Mouse (Mus musculus): ENCODE results near the gene Adpgk. TPM values are rescaled to one million over a fixed set of nuclear protein-coding genes. Genes with fewer than 3 reads are reported as not detected.
A peak's percentile ranks its signal among the peaks of the same experiment; 100 is the strongest.

The Adpgk gene
- polyA plus RNA-seq, 1 experiment from 2014 or later = 37.6 TPM

DNA sequence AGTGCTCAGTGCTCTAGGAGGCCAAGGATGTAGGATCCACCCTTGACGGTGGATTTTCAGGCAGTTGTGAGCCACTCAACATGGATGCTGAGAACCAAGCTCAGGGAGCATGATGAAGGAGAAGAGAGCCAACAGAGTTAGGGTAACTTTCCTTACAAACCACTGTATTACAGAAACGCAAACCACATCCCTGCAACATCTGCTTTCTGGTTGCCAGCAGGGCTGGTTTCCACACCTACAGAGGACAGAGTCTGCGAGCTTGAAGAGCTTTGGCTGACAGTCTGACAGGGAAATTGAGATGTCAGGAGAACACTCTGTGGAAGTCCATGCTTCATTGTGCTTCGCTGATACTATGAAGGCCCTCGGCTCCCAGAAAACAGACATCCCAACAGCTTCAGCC, 3.3 kb upstream of the Adpgk start:
- ATAC-seq (ENCODE audit: low FRiP score, low TSS enrichment) = no peak
- H3K27me3 ChIP-seq (ENCODE audit: insufficient read depth, low read length) = no peaks in the 10 kb centered on the region
- WGBS = 90% methylated on average over 5 of the region's 5 CpGs
- peaks cover 16% of the 10 kb centered on the region for H3K4me1 ChIP-seq (ENCODE audit: insufficient read depth, low read length)
- no peak overlapping the region for H3K4me2 ChIP-seq (replicated peaks; ENCODE audit: low read depth, low read length)
- no peak overlapping the region for H3K27ac ChIP-seq (ENCODE audit: low read length)
- H3K9me3 ChIP-seq (ENCODE audit: low read length) = no peaks in the 10 kb centered on the region
- no peaks in the 10 kb centered on the region for H3K36me3 ChIP-seq (ENCODE audit: insufficient read depth, low read length)
- H3K9ac ChIP-seq (replicated peaks; ENCODE audit: low read length) = no peak overlapping the region
- no peak overlapping the region for H3K4me3 ChIP-seq (ENCODE audit: low read length)

DNA sequence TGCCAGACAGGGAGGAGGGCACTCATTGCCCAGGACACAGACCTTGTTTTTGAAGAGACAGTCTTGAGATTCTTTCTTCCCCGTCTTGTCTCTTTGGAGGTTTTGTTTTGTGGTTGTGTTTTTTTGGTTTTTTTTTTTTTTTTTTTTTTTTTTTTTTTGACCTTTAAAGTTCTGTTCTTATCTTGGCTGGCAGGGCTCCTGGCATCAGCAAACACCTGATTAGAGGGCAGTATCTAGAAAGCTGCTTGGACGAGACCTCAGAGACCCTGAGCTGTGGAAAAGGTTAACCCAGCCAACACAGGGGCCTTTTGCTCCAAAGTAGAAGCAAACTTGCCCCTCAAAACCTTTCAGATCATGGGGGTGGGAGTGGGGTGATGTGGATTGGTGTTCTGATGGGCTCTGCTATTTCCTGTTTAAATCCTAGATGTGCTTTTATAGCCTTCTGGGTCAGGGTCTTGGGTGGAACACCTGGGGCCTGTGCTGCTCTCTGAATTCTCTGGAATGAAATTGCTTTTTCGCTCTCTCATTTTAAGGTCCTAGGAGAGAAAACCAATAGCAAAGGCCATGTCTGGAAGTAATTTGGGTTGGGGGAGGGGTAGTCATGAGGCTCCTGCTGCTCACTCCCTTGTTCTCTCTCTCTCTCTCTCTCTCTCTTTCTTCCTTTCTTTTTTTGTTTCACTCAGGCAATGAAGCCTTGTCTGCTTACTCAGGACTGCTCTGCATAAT, 2.5 kb upstream of the Adpgk start:
- H3K36me3 ChIP-seq (ENCODE audit: insufficient read depth, low read length) = no peaks in the 10 kb centered on the region
- no peaks in the 10 kb centered on the region for H3K27me3 ChIP-seq (ENCODE audit: insufficient read depth, low read length)

GRCm38 (mm10) chr9:59289529-59290115, 1.7 kb upstream of the Adpgk start:
- Histone ChIP-seq H3K4me3 (ENCODE audit: low read length) (no peak overlapping the region), H3K27me3 (ENCODE audit: insufficient read depth, low read length) (no peaks in the 10 kb centered on the region), H3K4me2 (replicated peaks; ENCODE audit: low read depth, low read length) (no peak overlapping the region), H3K9me3 (ENCODE audit: low read length) (no peaks in the 10 kb centered on the region), H3K36me3 (ENCODE audit: insufficient read depth, low read length) (no peaks in the 10 kb centered on the region), H3K9ac (replicated peaks; ENCODE audit: low read length) (no peak overlapping the region), H3K4me1 (ENCODE audit: insufficient read depth, low read length) (peaks cover 17% of the 10 kb centered on the region), H3K27ac (ENCODE audit: low read length) (no peak overlapping the region)
- ATAC-seq (ENCODE audit: low FRiP score, low TSS enrichment) = no peak
- WGBS = 74% methylated on average over 6 of the region's 6 CpGs

More for the DNA sequence above, 2.5 kb upstream of the Adpgk start:
- H3K4me2 ChIP-seq (replicated peaks; ENCODE audit: low read depth, low read length) = no peak overlapping the region
- ATAC-seq (ENCODE audit: low FRiP score, low TSS enrichment) = no peak
- H3K4me3 ChIP-seq (ENCODE audit: low read length) = no peak overlapping the region
- no peak overlapping the region for H3K27ac ChIP-seq (ENCODE audit: low read length)
- no peak overlapping the region for H3K9ac ChIP-seq (replicated peaks; ENCODE audit: low read length)
- WGBS = 73% methylated on average over 3 of the region's 3 CpGs
- H3K4me1 ChIP-seq (ENCODE audit: insufficient read depth, low read length) = peaks cover 17% of the 10 kb centered on the region
- H3K9me3 ChIP-seq (ENCODE audit: low read length) = no peaks in the 10 kb centered on the region

DNA sequence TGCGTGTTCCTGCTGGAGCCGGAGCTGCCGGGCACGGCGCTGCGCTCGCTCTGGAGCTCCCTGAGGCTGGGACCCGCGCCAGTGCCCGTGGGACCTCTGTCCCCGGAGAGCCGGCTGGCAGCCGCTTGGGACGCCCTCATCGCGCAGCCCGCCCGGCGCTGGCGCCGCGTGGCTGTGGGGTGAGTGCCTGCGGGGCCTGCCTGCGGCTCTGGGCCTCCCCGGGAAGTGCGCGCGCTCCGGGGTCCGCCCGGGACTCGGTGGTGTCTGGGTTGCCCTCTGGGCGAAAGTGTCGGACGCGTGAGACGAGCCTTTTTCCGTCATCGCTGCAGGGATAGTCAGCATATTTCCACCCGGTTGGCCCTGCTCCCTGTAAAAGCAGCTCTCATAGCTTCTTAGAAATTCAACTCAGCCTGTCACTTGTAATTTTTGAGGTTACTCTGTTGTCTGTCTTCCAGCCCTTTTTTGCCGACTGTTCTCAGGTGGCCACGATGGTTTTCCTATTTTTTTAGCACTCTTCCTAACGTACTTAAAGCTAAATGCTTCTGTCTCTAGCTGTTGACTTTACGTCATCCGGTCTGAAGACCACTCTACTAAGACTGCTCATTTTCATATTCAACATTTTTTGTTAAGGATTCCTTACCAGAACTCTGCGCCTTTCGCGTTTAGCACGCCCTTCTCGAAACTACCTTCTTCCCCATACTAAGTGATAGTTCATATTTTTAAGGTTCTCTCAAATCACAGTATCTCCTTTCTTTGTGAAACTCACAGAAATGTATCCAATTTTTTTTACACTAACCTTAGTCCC, 532 bp downstream of the Adpgk start:
- Histone ChIP-seq H3K4me2 (replicated peaks; ENCODE audit: low read depth, low read length) (peak overlapping the region; percentile 75), H3K4me1 (ENCODE audit: insufficient read depth, low read length) (peaks cover 17% of the 10 kb centered on the region), H3K9me3 (ENCODE audit: low read length) (no peaks in the 10 kb centered on the region), H3K9ac (replicated peaks; ENCODE audit: low read length) (peak overlapping the region; percentile 86), H3K27me3 (ENCODE audit: insufficient read depth, low read length) (no peaks in the 10 kb centered on the region), H3K27ac (ENCODE audit: low read length) (peak overlapping the region; percentile 87), H3K36me3 (ENCODE audit: insufficient read depth, low read length) (no peaks in the 10 kb centered on the region), H3K4me3 (ENCODE audit: low read length) (peak overlapping the region; percentile 75)
- 2% methylated on average over 49 of the region's 50 CpGs for WGBS
- ATAC-seq (ENCODE audit: low FRiP score, low TSS enrichment) = peak; percentile 68; the same call in 1 of the 2 replicates

DNA sequence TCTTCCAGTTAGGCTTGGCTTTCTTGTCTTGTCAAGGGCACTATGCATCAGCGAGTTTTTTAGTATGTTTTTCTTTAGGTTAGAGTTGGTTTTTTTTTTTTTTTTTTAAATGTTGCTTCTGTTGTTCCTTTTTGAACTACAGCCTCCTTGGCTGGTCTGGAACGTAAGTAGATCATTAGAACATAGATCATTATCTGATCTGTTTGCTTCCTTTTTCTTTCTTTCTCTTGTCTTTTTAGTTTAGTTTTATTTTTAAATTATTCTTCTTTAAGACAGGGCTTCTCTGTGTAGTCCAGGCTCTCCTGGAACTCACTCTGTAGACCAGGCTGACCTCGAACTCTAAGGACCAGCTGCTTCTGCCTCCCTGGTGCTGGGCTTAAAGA, 1.1 kb downstream of the Adpgk start:
- H3K9me3 ChIP-seq (ENCODE audit: low read length) = no peaks in the 10 kb centered on the region
- H3K36me3 ChIP-seq (ENCODE audit: insufficient read depth, low read length) = peaks cover 1% of the 10 kb centered on the region
- peak overlapping the region; percentile 86; the same call in 1 of the 2 replicates for H3K9ac ChIP-seq (replicated peaks; ENCODE audit: low read length)
- H3K27ac ChIP-seq (ENCODE audit: low read length) = no peak overlapping the region
- no peak for ATAC-seq (ENCODE audit: low FRiP score, low TSS enrichment)
- WGBS = 33% methylated on average over 3 of the region's 3 CpGs
- peaks cover 17% of the 10 kb centered on the region for H3K4me1 ChIP-seq (ENCODE audit: insufficient read depth, low read length)
- peak overlapping the region; percentile 75 for H3K4me2 ChIP-seq (replicated peaks; ENCODE audit: low read depth, low read length)
- no peaks in the 10 kb centered on the region for H3K27me3 ChIP-seq (ENCODE audit: insufficient read depth, low read length)
- H3K4me3 ChIP-seq (ENCODE audit: low read length) = peak overlapping the region; percentile 75

DNA sequence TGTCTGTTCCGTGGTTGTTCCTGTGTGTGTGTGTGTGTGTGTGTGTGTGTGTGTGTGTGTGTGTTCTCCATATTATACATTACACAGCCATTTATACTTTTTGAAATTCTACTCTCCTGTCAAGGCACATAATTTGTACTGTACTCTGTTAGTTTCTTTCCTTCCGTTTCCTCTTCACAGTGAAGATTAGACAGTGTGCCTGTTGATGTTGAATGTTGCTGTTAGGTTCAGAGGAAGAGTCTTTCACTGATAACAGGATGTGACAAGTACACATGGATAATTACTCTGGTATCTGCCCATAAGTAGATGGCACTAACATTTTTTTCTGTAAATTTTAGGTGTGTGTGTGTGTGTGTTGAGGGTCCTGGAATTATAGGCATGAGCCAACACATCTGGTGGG, 5.1 kb downstream of the Adpgk start:
- no peak for ATAC-seq (ENCODE audit: low FRiP score, low TSS enrichment)
- 97% methylated on average over 2 of the region's 2 CpGs for WGBS
- H3K36me3 ChIP-seq (ENCODE audit: insufficient read depth, low read length) = peaks cover 24% of the 10 kb centered on the region
- no peaks in the 10 kb centered on the region for H3K27me3 ChIP-seq (ENCODE audit: insufficient read depth, low read length)
- H3K4me1 ChIP-seq (ENCODE audit: insufficient read depth, low read length) = peaks cover 10% of the 10 kb centered on the region
- no peak overlapping the region for H3K27ac ChIP-seq (ENCODE audit: low read length)
- H3K9ac ChIP-seq (replicated peaks; ENCODE audit: low read length) = no peak overlapping the region
- H3K4me2 ChIP-seq (replicated peaks; ENCODE audit: low read depth, low read length) = no peak overlapping the region
- no peak overlapping the region for H3K4me3 ChIP-seq (ENCODE audit: low read length)
- H3K9me3 ChIP-seq (ENCODE audit: low read length) = no peaks in the 10 kb centered on the region

GRCm38 (mm10) chr9:59307890-59308289, 16.5 kb downstream of the Adpgk start:
- Histone ChIP-seq H3K9me3 (ENCODE audit: low read length) (no peaks in the 10 kb centered on the region), H3K27me3 (ENCODE audit: insufficient read depth, low read length) (no peaks in the 10 kb centered on the region), H3K9ac (replicated peaks; ENCODE audit: low read length) (no peak overlapping the region), H3K27ac (ENCODE audit: low read length) (no peak overlapping the region), H3K4me3 (ENCODE audit: low read length) (no peak overlapping the region), H3K36me3 (ENCODE audit: insufficient read depth, low read length) (peaks cover 29% of the 10 kb centered on the region), H3K4me1 (ENCODE audit: insufficient read depth, low read length) (no peaks in the 10 kb centered on the region), H3K4me2 (replicated peaks; ENCODE audit: low read depth, low read length) (no peak overlapping the region)
- 73% methylated on average over 2 of the region's 2 CpGs for WGBS
- ATAC-seq (ENCODE audit: low FRiP score, low TSS enrichment) = no peak

DNA sequence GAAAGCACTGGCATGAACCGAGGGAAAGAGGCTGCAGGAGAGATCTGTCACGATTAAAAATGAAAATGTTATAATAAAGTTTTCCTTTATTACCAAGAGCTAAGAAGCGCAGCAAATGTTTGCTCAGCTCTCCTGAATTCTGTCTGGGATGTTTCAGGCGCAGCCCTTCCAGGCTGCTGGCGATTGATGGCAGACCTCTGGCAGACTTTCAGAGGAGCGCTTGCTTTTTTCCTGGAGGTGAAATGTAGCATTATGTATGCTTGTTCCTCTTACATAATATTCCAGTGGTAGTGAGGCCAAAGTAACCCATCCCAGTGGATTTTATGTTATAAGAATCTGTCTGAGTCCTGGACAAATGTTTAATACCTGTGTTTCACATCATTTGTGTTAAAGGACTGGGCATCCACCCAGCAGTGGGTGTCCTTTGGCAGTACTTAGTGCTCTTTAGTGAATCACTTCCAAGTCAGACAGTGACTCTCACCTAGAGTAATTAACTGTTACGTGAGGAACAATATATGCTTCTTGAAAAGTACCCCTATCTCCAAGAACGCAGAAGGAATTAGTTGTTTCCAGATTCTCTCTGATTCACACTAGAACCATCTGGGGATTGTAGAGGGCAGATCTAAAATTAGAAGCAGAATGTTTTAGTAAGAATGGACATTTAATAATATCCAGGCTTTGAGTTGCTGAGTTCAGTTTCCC, 19.4 kb downstream of the Adpgk start:
- no peak overlapping the region for H3K4me3 ChIP-seq (ENCODE audit: low read length)
- no peaks in the 10 kb centered on the region for H3K4me1 ChIP-seq (ENCODE audit: insufficient read depth, low read length)
- WGBS = 91% methylated on average over 8 of the region's 8 CpGs
- no peaks in the 10 kb centered on the region for H3K9me3 ChIP-seq (ENCODE audit: low read length)
- H3K36me3 ChIP-seq (ENCODE audit: insufficient read depth, low read length) = peaks cover 34% of the 10 kb centered on the region
- ATAC-seq (ENCODE audit: low FRiP score, low TSS enrichment) = no peak
- no peak overlapping the region for H3K9ac ChIP-seq (replicated peaks; ENCODE audit: low read length)
- no peak overlapping the region for H3K27ac ChIP-seq (ENCODE audit: low read length)
- no peak overlapping the region for H3K4me2 ChIP-seq (replicated peaks; ENCODE audit: low read depth, low read length)
- no peaks in the 10 kb centered on the region for H3K27me3 ChIP-seq (ENCODE audit: insufficient read depth, low read length)

GRCm38 (mm10) chr9:59311284-59311670, 19.9 kb downstream of the Adpgk start:
- Histone ChIP-seq H3K4me2 (replicated peaks; ENCODE audit: low read depth, low read length) (no peak overlapping the region), H3K4me3 (ENCODE audit: low read length) (no peak overlapping the region), H3K9ac (replicated peaks; ENCODE audit: low read length) (no peak overlapping the region), H3K9me3 (ENCODE audit: low read length) (no peaks in the 10 kb centered on the region), H3K27me3 (ENCODE audit: insufficient read depth, low read length) (no peaks in the 10 kb centered on the region), H3K4me1 (ENCODE audit: insufficient read depth, low read length) (no peaks in the 10 kb centered on the region), H3K27ac (ENCODE audit: low read length) (no peak overlapping the region), H3K36me3 (ENCODE audit: insufficient read depth, low read length) (peaks cover 31% of the 10 kb centered on the region)
- no peak for ATAC-seq (ENCODE audit: low FRiP score, low TSS enrichment)
- WGBS = 82% methylated on average over 3 of the region's 3 CpGs
